Mouse (Mus musculus) spleen, adult 18-20 months (tissue): ENCODE results near the gene Dctn3.

Experiments
- DNase-seq, 2 experiments: peaks; one replicate each; pipeline ENCODE4 v3.0.0; 2022; ENCODE audit warnings: mixed read lengths in 2 of 2

Dctn3 gene

GRCm38 (mm10) chr4:41666646-41667045, 56.3 kb downstream of the Dctn3 start:
- no peak for DNase-seq

DNA sequence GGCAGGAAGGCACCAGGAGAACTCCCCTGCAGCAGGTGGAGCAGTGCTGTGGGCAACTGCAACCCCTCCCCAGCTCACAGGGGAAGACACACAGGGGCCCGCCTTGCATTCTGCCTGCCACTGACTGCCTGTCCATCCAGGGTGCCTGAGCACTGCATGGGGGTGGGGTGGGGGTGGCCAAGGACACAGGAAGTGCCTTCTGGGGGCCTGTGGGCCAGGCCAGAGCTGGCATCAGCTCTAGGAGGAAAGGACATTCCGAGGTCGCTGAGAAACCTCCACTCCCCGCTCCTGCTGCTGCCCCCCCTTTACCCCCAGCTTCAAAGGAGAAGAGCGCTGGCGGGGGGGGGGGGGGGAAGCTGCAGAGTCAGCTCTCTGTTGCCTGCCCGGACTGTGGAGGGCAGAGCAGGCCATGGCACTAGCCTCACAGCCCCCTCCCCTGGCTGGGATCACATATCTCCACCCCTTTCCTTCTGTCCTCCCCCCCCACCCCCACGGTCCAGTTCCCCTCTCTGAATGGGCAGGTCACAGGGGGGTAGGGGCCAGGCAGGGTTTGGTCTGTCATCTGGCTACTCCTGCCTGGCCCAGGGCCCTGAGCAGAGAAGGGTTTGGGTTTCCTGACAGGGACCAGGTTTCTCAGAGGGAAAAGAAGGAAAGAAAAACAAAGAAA, 57.8 kb downstream of the Dctn3 start:
- DNase-seq = no peak
